Mouse (Mus musculus) heart, adult 2 months (tissue): ENCODE measurements around the gene Wdfy3.

Experiments
- CTCF ChIP-seq: fragments of 200-600 bp; IDR thresholded peaks from 2 replicates; pipeline ENCODE4 v1.8.1; 2022; ENCODE audit warnings: antibody characterized with exemption, mild to moderate bottlenecking, moderate library complexity
- EP300 ChIP-seq: fragments of 200-500 bp; IDR thresholded peaks from 2 replicates; pipeline ENCODE4 v1.6.1; 2011; ENCODE audit warnings: low read depth, low read length, control low read depth; ENCODE audit not compliant: insufficient read depth
- POLR2A ChIP-seq: fragments of 200-500 bp; IDR thresholded peaks from 2 replicates; pipeline ENCODE4 v1.6.1; 2011; ENCODE audit warnings: mild to moderate bottlenecking, low read depth, low read length, control low read depth; ENCODE audit not compliant: insufficient read depth

DNA sequence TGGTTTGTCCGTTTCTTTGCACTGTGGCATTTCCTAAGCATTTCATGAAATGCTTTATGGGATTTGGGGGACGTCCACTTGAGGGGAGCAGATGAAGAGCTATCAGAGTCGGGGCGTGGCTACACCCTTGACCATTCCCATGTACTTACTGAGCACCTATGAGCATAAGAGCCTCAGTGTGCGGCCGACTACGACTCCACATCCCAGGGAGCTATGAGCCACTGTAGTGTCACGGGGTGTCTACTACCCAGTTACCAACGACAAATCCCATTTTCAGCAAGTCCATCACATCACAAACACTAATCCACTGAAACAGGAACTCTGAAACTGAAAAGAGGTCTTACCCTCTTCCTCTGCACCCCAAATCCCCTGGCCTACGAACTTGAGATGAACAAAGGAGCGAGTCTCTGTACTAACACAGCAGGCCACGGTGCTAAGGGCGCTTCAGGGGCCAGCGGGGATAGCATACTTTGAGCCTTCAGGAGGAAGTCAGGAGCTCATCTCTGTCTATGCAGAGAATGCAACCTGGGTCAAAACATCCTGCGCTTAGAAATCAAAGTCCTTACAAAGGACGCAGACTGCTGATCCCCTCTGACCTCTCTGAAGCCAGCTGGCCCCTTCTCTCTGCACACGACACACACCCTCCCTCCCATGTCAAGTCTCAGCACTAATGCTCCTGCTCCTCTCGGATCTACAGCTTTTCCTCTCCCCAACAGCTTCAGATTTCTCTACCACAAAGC lies 6.5 kb downstream of the Wdfy3 start:
- TF ChIP-seq CTCF (no peak), POLR2A (no peak), EP300 (no peak)
